Comparison of ENCODE assay signal across 9 mouse cellular contexts in genomic region chr5:113607941-113608431, GRCm38 (mm10). TPM values are rescaled to one million over a fixed set of nuclear protein-coding genes. Genes with fewer than 3 reads are reported as not detected.
DNase-seq lines count a peak whose midpoint lies in the region.
"Had no signal": no experiment of that assay in that cellular context is flagged by ENCODE, and none has a peak within 500 bp of the region (broad histone marks: within the 10 kb centered on the region; RNA-seq: fewer than 3 reads in every experiment).

No protein-coding gene starts in this region.

- DNase-seq in heart, adult 11 months: peak; percentile 98
- no peak for DNase-seq in heart, embryonic 10.5 days (ENCODE audit: low spot score)
- peak; percentile 83 for DNase-seq in MN1 (ENCODE audit: low spot score)
- peak; percentile 64 for DNase-seq in gastrocnemius, postnatal 25 days
- peak; percentile 34 for DNase-seq in kidney, postnatal 14 days
- DNase-seq in layer of hippocampus, adult 11-12 months (ENCODE audit: low spot score): no peak
- DNase-seq in cerebellum, adult 8-10 months: no peak
- no peak for DNase-seq in testis, postnatal 10 days (ENCODE audit: low spot score)

- WGBS in heart, embryonic 10.5 days: 36% methylated on average over 13 of the region's 13 CpGs

- no peak overlapping the region for H3K27ac ChIP-seq in heart, embryonic 10.5 days

- H3K4me1 ChIP-seq in heart, embryonic 10.5 days: peaks cover 32% of the 10 kb centered on the region

- no peak overlapping the region for H3K4me3 ChIP-seq in heart, embryonic 10.5 days

- peaks cover 28% of the 10 kb centered on the region; the same call in 1 of the 2 replicates for H3K27me3 ChIP-seq in heart, embryonic 10.5 days (ENCODE audit: insufficient read depth, poor library complexity, severe bottlenecking)
- H3K27me3 ChIP-seq: Patski had no signal

- H3K9me3 ChIP-seq in heart, embryonic 10.5 days: no peaks in the 10 kb centered on the region

- no peaks in the 10 kb centered on the region for H3K36me3 ChIP-seq in heart, embryonic 10.5 days

RNA-seq across cellular contexts. Expression of gene Cmklr1, which starts 42.2 kb away (rescaled TPM):
- polyA plus RNA-seq in heart, embryonic 10.5 days (2016; fragmentation: Nextera tagmentation; extraction: Ambion mirVana): 1.3 and 3.3 TPM in 2 replicates
- 10 to 100 TPM; 14.6 to 15.4 TPM for total RNA-seq in gastrocnemius, postnatal 25 days (2021)
- polyA plus RNA-seq: Patski had no signal

Comparison
In these comparisons a context has a peak if more than half of its experiments do, and no peak if none do; other contexts are left out.
1. DNase-seq: peak in heart, adult 11 months (single experiment), MN1 (single experiment), gastrocnemius, postnatal 25 days (single experiment) and kidney, postnatal 14 days (single experiment); none in heart, embryonic 10.5 days (single experiment), layer of hippocampus, adult 11-12 months (single experiment), cerebellum, adult 8-10 months (single experiment) and testis, postnatal 10 days (single experiment).